Mouse (Mus musculus): ENCODE data around the gene Map6. TPM values are rescaled to one million over a fixed set of nuclear protein-coding genes. Genes with fewer than 3 reads are reported as not detected.

The Map6 gene
- polyA plus RNA-seq, 1 experiment from 2014 or later = 0.06 TPM

DNA sequence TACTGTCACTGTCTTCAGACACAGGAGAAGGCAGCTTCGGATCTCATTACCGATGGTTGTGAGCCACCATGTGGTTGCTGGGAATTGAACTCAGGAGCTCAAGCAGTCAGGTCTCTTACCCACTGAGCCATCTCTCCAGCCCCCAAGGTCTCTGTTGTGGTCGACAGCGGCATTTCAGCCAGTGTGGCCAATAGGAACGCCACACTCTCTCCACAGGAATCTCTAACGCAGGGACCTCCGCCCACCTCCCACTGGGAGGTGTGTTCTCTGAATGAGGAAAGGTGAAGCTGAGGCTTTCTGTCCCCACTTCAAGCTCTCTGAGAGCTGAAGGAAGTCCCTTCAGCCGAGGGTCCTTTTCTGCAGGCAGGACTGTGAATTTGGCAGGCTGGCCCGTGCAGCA lies 16.9 kb upstream of the Map6 start:
- Histone ChIP-seq H3K4me2 (ENCODE audit: low read depth, low read length) (no peak overlapping the region), H3K4me3 (ENCODE audit: low read depth, low read length) (no peak overlapping the region), H3K9me3 (ENCODE audit: low read length) (no peaks in the 10 kb centered on the region), H3K4me1 (ENCODE audit: insufficient read depth) (peaks cover 7% of the 10 kb centered on the region; the same call in 1 of the 2 replicates), H3K36me3 (replicated peaks; ENCODE audit: insufficient read depth, low read length) (no peaks in the 10 kb centered on the region), H3K27ac (ENCODE audit: low read depth) (no peak overlapping the region), H3K9ac (replicated peaks) (no peak overlapping the region), H3K27me3 (ENCODE audit: insufficient read depth, low read length) (peaks cover 4% of the 10 kb centered on the region; the same call in 1 of the 2 replicates)
- DNase-seq (no peak), ATAC-seq (no peak)
- WGBS (ENCODE audit: insufficient replicate concordance) = 30% methylated on average over 9 of the region's 9 CpGs
- TF ChIP-seq EP300 (IDR thresholded peaks at IDR 0.05; ENCODE audit: low read depth) (no peak), CTCF (IDR thresholded peaks at IDR 0.05; ENCODE audit: low read depth) (no peak)

DNA sequence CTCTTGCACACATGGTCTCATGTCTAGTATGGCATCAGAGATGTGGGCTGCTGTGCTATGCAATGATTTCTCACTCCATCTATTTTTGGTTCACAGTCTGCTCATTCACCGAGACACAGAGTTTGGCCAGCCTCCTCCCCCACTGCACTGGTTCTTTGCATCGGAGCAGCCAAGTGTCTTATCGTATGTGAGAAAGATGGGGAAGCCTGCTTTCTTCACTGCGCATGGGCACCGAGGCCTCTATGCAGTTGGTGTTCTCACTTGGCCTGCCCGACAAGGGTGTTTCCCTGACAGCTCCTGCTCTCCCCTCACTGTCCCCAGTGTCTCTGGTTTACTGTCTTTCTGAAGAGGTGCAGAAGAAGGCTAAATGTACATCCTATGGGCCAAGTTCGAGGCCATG lies 12.2 kb upstream of the Map6 start:
- TF ChIP-seq EP300 (IDR thresholded peaks at IDR 0.05; ENCODE audit: low read depth) (no peak), CTCF (IDR thresholded peaks at IDR 0.05; ENCODE audit: low read depth) (no peak)
- 55% methylated on average over 7 of the region's 7 CpGs for WGBS (ENCODE audit: insufficient replicate concordance)
- H3K4me1 ChIP-seq (ENCODE audit: insufficient read depth) = no peaks in the 10 kb centered on the region
- peaks cover 4% of the 10 kb centered on the region; the same call in 1 of the 2 replicates for H3K27me3 ChIP-seq (ENCODE audit: insufficient read depth, low read length)
- no peaks in the 10 kb centered on the region for H3K36me3 ChIP-seq (replicated peaks; ENCODE audit: insufficient read depth, low read length)
- H3K9ac ChIP-seq (replicated peaks) = no peak overlapping the region
- H3K4me2 ChIP-seq (ENCODE audit: low read depth, low read length) = no peak overlapping the region
- no peak for DNase-seq
- H3K9me3 ChIP-seq (ENCODE audit: low read length) = no peaks in the 10 kb centered on the region
- no peak overlapping the region for H3K27ac ChIP-seq (ENCODE audit: low read depth)
- ATAC-seq = no peak
- H3K4me3 ChIP-seq (ENCODE audit: low read depth, low read length) = no peak overlapping the region

DNA sequence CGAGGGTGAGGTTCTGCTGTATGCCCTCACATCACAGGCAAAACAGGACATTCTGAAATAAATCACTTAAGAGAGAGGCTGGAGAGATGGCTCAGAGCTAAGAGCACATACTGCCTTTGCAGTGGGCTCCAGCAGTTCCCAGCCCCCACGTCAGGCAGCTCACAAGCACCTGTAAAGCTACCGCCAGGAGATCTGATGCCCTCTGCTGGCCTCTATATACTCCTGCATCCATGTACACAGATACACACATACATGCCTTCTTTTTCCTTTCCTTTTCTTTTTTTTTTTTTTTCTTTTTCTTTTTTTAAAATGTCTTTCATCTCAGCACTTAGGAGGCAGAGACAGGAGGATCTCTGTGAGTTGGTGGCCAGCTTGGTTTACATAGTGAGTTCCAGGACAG lies 5.3 kb upstream of the Map6 start:
- Histone ChIP-seq H3K27ac (ENCODE audit: low read depth) (no peak overlapping the region), H3K9me3 (ENCODE audit: low read length) (no peaks in the 10 kb centered on the region), H3K9ac (replicated peaks) (no peak overlapping the region), H3K4me3 (ENCODE audit: low read depth, low read length) (no peak overlapping the region), H3K27me3 (ENCODE audit: insufficient read depth, low read length) (peaks cover 19% of the 10 kb centered on the region), H3K4me1 (ENCODE audit: insufficient read depth) (no peaks in the 10 kb centered on the region), H3K4me2 (ENCODE audit: low read depth, low read length) (no peak overlapping the region), H3K36me3 (replicated peaks; ENCODE audit: insufficient read depth, low read length) (no peaks in the 10 kb centered on the region)
- 61% methylated on average over 3 of the region's 3 CpGs for WGBS (ENCODE audit: insufficient replicate concordance)
- peak; percentile 38; the same call in 1 of the 2 replicates for TF ChIP-seq CTCF (IDR thresholded peaks at IDR 0.05; ENCODE audit: low read depth)
- no peak for TF ChIP-seq EP300 (IDR thresholded peaks at IDR 0.05; ENCODE audit: low read depth)
- DNase-seq (no peak), ATAC-seq (no peak)

DNA sequence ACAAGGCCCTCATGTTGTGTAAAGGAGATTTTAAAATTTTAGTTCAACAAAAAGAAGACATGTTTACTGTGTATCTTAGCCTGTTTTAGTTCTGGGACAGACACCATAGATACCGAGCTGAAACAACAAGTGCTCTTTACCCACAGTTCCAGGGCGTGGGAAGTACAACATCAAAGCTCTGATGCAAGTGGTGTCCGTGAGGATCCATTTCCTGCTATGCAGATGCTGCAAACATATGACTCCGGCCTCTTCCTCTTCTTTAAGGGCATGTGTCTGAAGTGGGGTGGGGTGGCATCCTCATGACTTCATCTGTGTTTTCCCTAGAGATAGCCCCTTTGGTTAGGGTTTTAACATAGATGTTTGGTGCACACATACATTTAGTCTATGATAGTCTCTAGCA lies 3.7 kb upstream of the Map6 start:
- ATAC-seq (no peak), DNase-seq (no peak)
- TF ChIP-seq CTCF (IDR thresholded peaks at IDR 0.05; ENCODE audit: low read depth) = no peak
- no peak for TF ChIP-seq EP300 (IDR thresholded peaks at IDR 0.05; ENCODE audit: low read depth)
- no peak overlapping the region for H3K27ac ChIP-seq (ENCODE audit: low read depth)
- H3K27me3 ChIP-seq (ENCODE audit: insufficient read depth, low read length) = peaks cover 35% of the 10 kb centered on the region
- WGBS (ENCODE audit: insufficient replicate concordance) = 31% methylated on average over 4 of the region's 4 CpGs
- no peak overlapping the region for H3K9ac ChIP-seq (replicated peaks)
- H3K36me3 ChIP-seq (replicated peaks; ENCODE audit: insufficient read depth, low read length) = no peaks in the 10 kb centered on the region
- peaks cover 6% of the 10 kb centered on the region for H3K4me1 ChIP-seq (ENCODE audit: insufficient read depth)
- H3K4me2 ChIP-seq (ENCODE audit: low read depth, low read length) = no peak overlapping the region
- H3K4me3 ChIP-seq (ENCODE audit: low read depth, low read length) = no peak overlapping the region
- H3K9me3 ChIP-seq (ENCODE audit: low read length) = no peaks in the 10 kb centered on the region

DNA sequence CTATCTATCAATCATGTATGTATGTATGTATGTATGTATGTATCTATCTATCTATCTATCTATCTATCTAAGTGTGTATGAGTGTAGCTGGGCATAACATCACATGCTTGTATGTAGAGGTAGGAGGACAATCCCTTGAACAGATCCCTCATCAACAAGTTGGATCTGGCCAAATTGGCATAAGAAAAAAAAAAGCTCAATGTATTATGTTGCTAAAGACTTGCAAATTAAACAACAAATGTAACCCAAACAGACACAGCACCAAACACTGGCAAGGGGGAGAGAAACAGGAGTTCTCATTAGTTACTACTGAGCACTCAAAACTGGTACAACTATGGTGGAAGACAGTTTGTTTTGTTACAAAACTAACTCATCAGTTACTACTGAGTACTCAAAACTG lies 2.6 kb upstream of the Map6 start:
- no peak for TF ChIP-seq CTCF (IDR thresholded peaks at IDR 0.05; ENCODE audit: low read depth)
- no peak for TF ChIP-seq EP300 (IDR thresholded peaks at IDR 0.05; ENCODE audit: low read depth)
- Histone ChIP-seq H3K4me2 (ENCODE audit: low read depth, low read length) (no peak overlapping the region), H3K4me1 (ENCODE audit: insufficient read depth) (peaks cover 7% of the 10 kb centered on the region), H3K27me3 (ENCODE audit: insufficient read depth, low read length) (peaks cover 46% of the 10 kb centered on the region), H3K9me3 (ENCODE audit: low read length) (no peaks in the 10 kb centered on the region), H3K27ac (ENCODE audit: low read depth) (no peak overlapping the region), H3K9ac (replicated peaks) (no peak overlapping the region), H3K36me3 (replicated peaks; ENCODE audit: insufficient read depth, low read length) (no peaks in the 10 kb centered on the region), H3K4me3 (ENCODE audit: low read depth, low read length) (no peak overlapping the region)
- ATAC-seq (no peak), DNase-seq (no peak)

DNA sequence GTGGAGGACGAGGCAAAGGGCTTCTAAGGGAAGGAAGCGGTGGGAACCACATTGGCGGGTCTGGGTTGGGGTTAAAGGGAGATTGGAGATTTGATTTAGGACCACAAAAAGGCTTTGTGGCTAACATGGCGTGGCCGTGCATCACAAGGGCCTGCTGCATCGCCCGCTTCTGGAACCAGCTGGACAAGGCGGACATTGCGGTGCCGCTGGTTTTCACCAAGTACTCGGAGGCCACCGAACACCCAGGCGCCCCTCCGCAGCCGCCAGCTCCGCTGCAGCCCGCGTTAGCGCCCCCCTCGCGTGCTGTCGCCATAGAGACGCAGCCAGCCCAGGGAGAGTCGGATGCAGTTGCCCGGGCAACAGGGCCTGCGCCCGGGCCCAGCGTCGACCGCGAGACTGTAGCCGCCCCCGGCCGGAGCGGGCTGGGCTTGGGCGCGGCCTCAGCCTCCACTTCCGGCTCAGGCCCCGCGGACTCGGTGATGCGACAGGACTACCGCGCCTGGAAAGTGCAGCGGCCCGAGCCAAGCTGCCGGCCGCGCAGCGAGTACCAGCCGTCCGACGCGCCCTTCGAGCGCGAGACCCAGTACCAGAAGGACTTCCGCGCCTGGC lies 754 bp downstream of the Map6 start:
- Histone ChIP-seq H3K9ac (replicated peaks) (no peak overlapping the region), H3K4me2 (ENCODE audit: low read depth, low read length) (peak overlapping the region; percentile 59), H3K27ac (ENCODE audit: low read depth) (no peak overlapping the region), H3K36me3 (replicated peaks; ENCODE audit: insufficient read depth, low read length) (no peaks in the 10 kb centered on the region), H3K27me3 (ENCODE audit: insufficient read depth, low read length) (peaks cover 70% of the 10 kb centered on the region), H3K4me3 (ENCODE audit: low read depth, low read length) (peak overlapping the region; percentile 32), H3K4me1 (ENCODE audit: insufficient read depth) (peaks cover 7% of the 10 kb centered on the region), H3K9me3 (ENCODE audit: low read length) (no peaks in the 10 kb centered on the region)
- WGBS (ENCODE audit: insufficient replicate concordance) = under 1% methylated on average over 59 of the region's 59 CpGs
- DNase-seq = peak; percentile 39
- TF ChIP-seq EP300 (IDR thresholded peaks at IDR 0.05; ENCODE audit: low read depth) (no peak), CTCF (IDR thresholded peaks at IDR 0.05; ENCODE audit: low read depth) (no peak)
- ATAC-seq = no peak
